Comparison of ENCODE assay signal across 18 mouse cellular contexts in genomic region chr8:34303815-34304214, GRCm38 (mm10).
DNase-seq lines count a peak whose midpoint lies in the region; ATAC-seq and TF ChIP-seq lines count a peak whose summit lies in the region.
"Had no signal": no experiment of that assay in that cellular context is flagged by ENCODE, and none has a peak within 500 bp of the region (broad histone marks: within the 10 kb centered on the region; RNA-seq: fewer than 3 reads in every experiment).

No protein-coding gene starts in this region.

- no peaks in the 10 kb centered on the region for H3K4me1 ChIP-seq in forebrain, postnatal 0 days (ENCODE audit: insufficient read depth)
- H3K4me1 ChIP-seq in forebrain, embryonic 14.5 days (ENCODE audit: control insufficient read depth, insufficient read depth, low read length) = 0 out of 2 replicates have a peak, but pooled peaks cover 4% of the 10 kb centered on the region
- H3K4me1 ChIP-seq: embryonic facial prominence, embryonic 12.5 days had no signal

- TF ChIP-seq POLR2A in brain, embryonic 14.5 days (IDR thresholded peaks at IDR 0.05; ENCODE audit: borderline replicate concordance, extremely low read depth, insufficient read depth, insufficient read length, poor library complexity, severe bottlenecking) = no peak

- no peak overlapping the region for H3K9ac ChIP-seq in forebrain, postnatal 0 days
- no peak overlapping the region for H3K9ac ChIP-seq in forebrain, embryonic 14.5 days (ENCODE audit: low read length)
- H3K9ac ChIP-seq: embryonic facial prominence, embryonic 12.5 days; forebrain, embryonic 12.5 days; forebrain, embryonic 15.5 days had no signal

- H3K4me2 ChIP-seq in forebrain, postnatal 0 days (ENCODE audit: low read depth) = no peak overlapping the region
- H3K4me2 ChIP-seq in forebrain, embryonic 14.5 days (ENCODE audit: low read length) = no peak overlapping the region
- H3K4me2 ChIP-seq: embryonic facial prominence, embryonic 12.5 days; forebrain, embryonic 12.5 days; forebrain, embryonic 15.5 days had no signal

- TF ChIP-seq CTCF in forebrain, postnatal 0 days (IDR thresholded peaks at IDR 0.05; ENCODE audit: low read depth) = no peak
- no peak for TF ChIP-seq CTCF in brain, embryonic 14.5 days (IDR thresholded peaks at IDR 0.05; ENCODE audit: borderline replicate concordance, extremely low read depth, insufficient read depth, insufficient read length)

- peaks cover 7% of the 10 kb centered on the region; the same call in 1 of the 2 replicates for H3K9me3 ChIP-seq in forebrain, postnatal 0 days (ENCODE audit: low read length)
- H3K9me3 ChIP-seq in forebrain, embryonic 14.5 days (replicated peaks; ENCODE audit: control insufficient read depth, low read length) = 0 out of 2 replicates have a peak, but pooled peaks cover 3% of the 10 kb centered on the region
- H3K9me3 ChIP-seq: embryonic facial prominence, embryonic 10.5 days; forebrain, embryonic 12.5 days; forebrain, embryonic 15.5 days had no signal

- DNase-seq in forebrain, postnatal 0 days = no peak
- no peak for DNase-seq in forebrain, embryonic 14.5 days (ENCODE audit: low spot score)
- DNase-seq in testis, postnatal 10 days (ENCODE audit: low spot score) = peak; percentile 17
- DNase-seq in testis, postnatal 14 days (ENCODE audit: low spot score) = no peak
- peak; percentile 46 for DNase-seq in brain, embryonic 14.5 days (ENCODE audit: low read depth)
- DNase-seq: adrenal gland, adult 2 months; adrenal gland, postnatal 10 days; adrenal gland, postnatal 25 days; cerebellum, adult 11 months; cerebellum, adult 18-20 months; cerebellum, adult 8-10 months; cerebellum, adult 9-11 months; cerebellum, postnatal 25 days had no signal

- no peak overlapping the region for H3K27ac ChIP-seq in forebrain, postnatal 0 days (ENCODE audit: low read depth, low read length)
- no peak overlapping the region for H3K27ac ChIP-seq in forebrain, embryonic 14.5 days (ENCODE audit: low read depth, low read length)
- H3K27ac ChIP-seq: embryonic facial prominence, embryonic 10.5 days; embryonic facial prominence, embryonic 12.5 days; forebrain, embryonic 12.5 days; forebrain, embryonic 15.5 days had no signal

- no peaks in the 10 kb centered on the region for H3K36me3 ChIP-seq in forebrain, postnatal 0 days (ENCODE audit: insufficient read depth)
- no peaks in the 10 kb centered on the region for H3K36me3 ChIP-seq in forebrain, embryonic 14.5 days (ENCODE audit: control insufficient read depth, insufficient read depth, low read length)
- H3K36me3 ChIP-seq: embryonic facial prominence, embryonic 10.5 days; embryonic facial prominence, embryonic 12.5 days; forebrain, embryonic 12.5 days; forebrain, embryonic 15.5 days had no signal

- peak; percentile 53; the same call in 1 of the 2 replicates for ATAC-seq in forebrain, postnatal 0 days
- no peak for ATAC-seq in forebrain, embryonic 14.5 days
- ATAC-seq in megakaryocyte-erythroid progenitor cell, adult 5-6 weeks (replicated peaks; ENCODE audit: low FRiP score, low TSS enrichment, poor library complexity, severe bottlenecking) = no peak
- ATAC-seq: forebrain, embryonic 15.5 days had no signal

- H3K27me3 ChIP-seq in forebrain, postnatal 0 days (ENCODE audit: insufficient read depth, low read length) = no peaks in the 10 kb centered on the region
- H3K27me3 ChIP-seq in forebrain, embryonic 14.5 days (replicated peaks; ENCODE audit: control insufficient read depth, insufficient read depth, low read length) = no peaks in the 10 kb centered on the region
- H3K27me3 ChIP-seq: embryonic facial prominence, embryonic 12.5 days; forebrain, embryonic 12.5 days; forebrain, embryonic 15.5 days had no signal

- 58% methylated on average over 11 of the region's 11 CpGs for WGBS in forebrain, postnatal 0 days
- WGBS in forebrain, embryonic 14.5 days = 89% methylated on average over 11 of the region's 11 CpGs

- no peak overlapping the region for H3K4me3 ChIP-seq in forebrain, postnatal 0 days (ENCODE audit: low read depth, low read length)
- H3K4me3 ChIP-seq in forebrain, embryonic 14.5 days (ENCODE audit: low read depth, low read length) = no peak overlapping the region
- H3K4me3 ChIP-seq: embryonic facial prominence, embryonic 10.5 days; embryonic facial prominence, embryonic 12.5 days; forebrain, embryonic 12.5 days; forebrain, embryonic 15.5 days had no signal

Comparison
In these comparisons a context has a peak if more than half of its experiments do, and no peak if none do; other contexts are left out.
1. DNase-seq: peak in testis, postnatal 10 days (single experiment) and brain, embryonic 14.5 days (single experiment); none in forebrain, postnatal 0 days (single experiment), forebrain, embryonic 14.5 days (single experiment) and testis, postnatal 14 days (single experiment).